Mouse (Mus musculus): Measurements from ENCODE around the gene Rslcan18. TPM values are rescaled to one million over a fixed set of nuclear protein-coding genes. Genes with fewer than 3 reads are reported as not detected.

Gene Rslcan18
- total RNA-seq (2023): not detected

DNA sequence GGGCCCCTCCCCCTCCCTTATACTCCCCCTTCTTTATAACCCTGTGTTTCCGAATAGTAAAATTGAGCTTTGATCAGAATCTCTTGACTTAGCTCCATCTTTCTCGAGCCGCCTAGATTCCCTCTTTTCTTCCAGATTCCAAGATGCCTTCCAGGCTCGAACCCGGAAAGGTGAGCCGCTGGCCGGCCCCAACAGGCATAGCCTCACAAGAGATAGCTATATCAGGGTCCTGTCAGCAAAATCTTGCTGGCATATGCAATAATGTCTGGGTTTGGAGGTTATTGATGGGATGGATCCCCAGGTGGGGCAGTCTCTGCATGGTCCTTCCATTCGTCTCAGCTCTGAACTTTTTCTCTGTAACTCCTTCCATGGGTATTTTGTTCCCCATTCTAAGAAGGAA lies at the start of gene Rslcan18:
Gene Rslcan18, minus strand, starts transcription at position 101 of the 400 bp plus-strand sequence.

DNA sequence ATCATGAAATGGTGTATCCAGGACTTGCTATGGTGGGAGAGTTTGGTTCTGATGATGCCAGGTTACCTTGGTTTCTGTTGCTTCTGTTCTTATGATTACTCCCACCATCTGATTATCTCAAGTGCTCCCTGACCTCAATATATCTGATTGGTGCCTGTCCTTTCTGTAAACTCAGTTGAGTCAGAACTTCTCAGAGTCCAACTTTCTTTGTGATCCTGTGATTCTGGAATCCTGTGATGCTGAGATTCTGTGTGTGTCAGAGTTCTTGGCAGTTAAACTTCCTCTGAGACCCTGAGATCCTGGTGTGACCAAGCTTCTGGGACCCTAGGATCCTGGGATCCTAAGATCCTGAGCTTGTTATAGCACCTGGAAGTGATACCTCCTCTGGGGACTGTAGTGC lies 5.3 kb upstream of the Rslcan18 start, which contains the start of gene Zfp759:
Gene Zfp759, plus strand, starts transcription at position 301 of the 400 bp plus-strand sequence.

DNA sequence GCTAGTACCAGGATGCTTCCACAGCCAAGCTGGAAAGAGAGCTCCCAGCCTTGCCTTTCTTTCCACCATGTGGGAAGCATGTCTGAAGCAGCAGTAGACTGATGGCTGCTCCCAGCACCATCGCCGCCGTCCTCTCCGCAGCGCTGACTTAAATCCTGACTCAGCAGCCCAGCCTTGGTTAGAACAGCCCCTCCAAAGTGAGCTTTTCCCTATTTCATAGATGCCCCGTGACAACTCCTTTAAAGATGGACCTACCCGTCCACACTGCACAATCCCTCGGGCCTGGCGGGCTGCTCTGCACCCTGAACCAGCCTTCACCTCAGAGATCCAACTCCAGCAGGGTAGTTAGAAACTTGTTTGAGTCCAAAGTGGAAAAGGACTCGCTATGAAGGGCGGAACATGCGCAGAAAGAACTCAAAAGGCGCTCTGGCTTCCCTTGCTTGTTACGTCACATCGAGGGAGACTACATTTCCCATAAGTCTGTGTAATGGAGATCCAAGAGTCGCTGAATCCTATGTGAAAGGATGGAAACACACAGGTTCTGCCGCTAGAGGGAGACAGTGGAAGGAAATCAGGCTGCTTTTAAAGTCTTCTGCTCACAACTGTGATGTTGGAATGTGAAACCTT lies 7.8 kb downstream of the Rslcan18 start, which contains the start of gene Gm28557:
Gene Gm28557, minus strand, starts transcription at position 411 of the 627 bp plus-strand sequence.

DNA sequence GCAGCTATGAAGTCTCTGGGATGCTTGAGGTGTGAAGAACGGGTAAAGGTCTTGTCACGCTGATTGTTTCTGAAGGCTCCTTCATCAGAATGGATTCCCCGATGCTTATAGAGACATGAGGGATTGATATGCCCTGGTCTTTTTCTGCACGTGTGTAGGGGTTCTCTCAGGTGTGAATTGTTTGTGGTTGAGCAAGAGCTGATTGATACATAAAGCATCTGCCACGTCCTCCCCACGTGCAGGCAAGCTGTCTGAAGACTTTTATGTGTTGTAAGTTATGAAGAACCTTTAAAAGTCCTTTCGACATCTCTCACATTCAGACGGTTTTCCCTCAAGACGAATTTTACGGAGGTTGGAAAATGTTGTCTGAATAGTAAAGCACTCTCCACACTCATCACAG lies 18.2 kb downstream of the Rslcan18 start, which contains the start of gene Zfp708:
Gene Zfp708, minus strand, starts transcription at position 101 of the 400 bp plus-strand sequence.

DNA sequence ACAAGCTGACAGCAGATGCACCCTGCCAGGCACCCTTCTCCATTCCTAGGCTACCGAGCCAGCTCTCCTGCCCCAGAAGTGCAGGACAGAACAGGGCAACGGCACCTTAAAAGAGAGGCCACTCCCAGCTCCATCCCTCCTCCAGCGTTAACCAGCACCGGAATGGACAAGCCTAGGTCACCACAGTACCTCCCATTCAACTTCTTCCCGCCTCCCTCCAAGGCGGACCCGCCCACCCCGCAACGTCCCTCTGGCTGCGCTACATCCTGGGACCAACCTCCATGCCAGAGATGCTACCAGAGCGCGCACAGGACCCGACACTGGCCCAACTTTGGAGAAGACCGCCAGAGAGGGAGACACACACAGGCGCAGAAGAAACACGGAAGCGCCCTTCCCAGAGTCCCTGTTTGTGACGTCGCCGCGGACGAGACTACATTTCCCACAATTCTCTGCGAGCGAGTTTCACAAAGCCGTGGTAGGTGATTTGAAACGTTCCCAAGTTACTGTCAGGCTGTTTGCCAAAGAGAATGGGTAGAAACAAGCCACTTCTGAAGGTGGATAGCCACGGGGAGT lies 55.2 kb downstream of the Rslcan18 start, which contains the start of gene Zfp712:
Gene Zfp712, minus strand, starts transcription at position 385 of the 573 bp plus-strand sequence.

Other genes with a start within 250 kb of the Rslcan18 start
- gene Gm10767, start 211.3 kb downstream of the Rslcan18 start, total RNA-seq (2023): 1.8 TPM
- 1.7 TPM for gene Zfp712, start 55.1 kb downstream of the Rslcan18 start, total RNA-seq (2023)
- gene Zfp708, start 18.3 kb downstream of the Rslcan18 start, total RNA-seq (2023): 0.70 TPM
- 2.4 TPM for gene Gm28557, start 7.7 kb downstream of the Rslcan18 start, total RNA-seq (2023)
- gene Zfp759, start 5.4 kb upstream of the Rslcan18 start, total RNA-seq (2023): 2.0 TPM
- 6.3 TPM for gene Rsl1, start 56.9 kb upstream of the Rslcan18 start, total RNA-seq (2023)
- 1.4 TPM for gene Zfp455, start 78.2 kb upstream of the Rslcan18 start, total RNA-seq (2023)
- 2.3 TPM for gene Zfp458, start 162.2 kb upstream of the Rslcan18 start, total RNA-seq (2023)
- not detected for gene Zfp457, start 190.2 kb upstream of the Rslcan18 start, total RNA-seq (2023)
- gene Zfp595, start 216.3 kb upstream of the Rslcan18 start, total RNA-seq (2023): 11.8 TPM
- gene Gm28044, start 244.3 kb upstream of the Rslcan18 start, total RNA-seq (2023): not detected
- 5.2 TPM for gene Zfp953, start 244.3 kb upstream of the Rslcan18 start, total RNA-seq (2023)